Mouse (Mus musculus): ENCODE results near the gene Dagla. TPM values are rescaled to one million over a fixed set of nuclear protein-coding genes. Genes with fewer than 3 reads are reported as not detected.

Gene Dagla
- polyA plus RNA-seq, 1 experiment, result 5.6 TPM

DNA sequence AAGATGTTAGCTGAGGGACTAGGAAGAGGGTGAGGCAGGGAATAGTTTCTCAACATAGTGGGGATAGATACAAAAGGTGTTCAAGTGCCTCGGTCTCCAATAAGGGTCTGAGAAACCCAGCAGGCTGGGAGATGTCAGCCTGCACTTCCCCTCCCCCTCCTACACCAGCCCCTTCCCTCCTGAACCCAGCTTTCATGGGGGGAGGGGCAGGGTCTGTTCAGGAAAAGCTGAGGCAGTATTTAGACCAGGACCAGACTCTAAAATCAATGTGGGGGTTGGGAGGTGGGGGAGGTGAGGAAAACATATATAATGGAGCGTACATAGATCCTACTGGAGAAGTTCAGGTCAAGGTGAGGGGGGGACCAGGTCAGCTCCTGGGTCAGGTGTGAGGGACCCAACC, 65.3 kb downstream of the Dagla start:
- TF ChIP-seq POLR2A (IDR thresholded peaks at IDR 0.05; ENCODE audit: low read depth, low read length) (no peak), CTCF (IDR thresholded peaks at IDR 0.05; ENCODE audit: extremely low read depth, insufficient read length, insufficient replicate concordance, low read depth, low read length) (no peak)
- 34% methylated on average over 2 of the region's 2 CpGs for WGBS
- H3K4me3 ChIP-seq (ENCODE audit: low read depth, low read length), result peak overlapping the region; percentile 71
- peaks cover 30% of the 10 kb centered on the region for H3K4me1 ChIP-seq (ENCODE audit: control insufficient read depth, insufficient read depth, insufficient read length, low read length)
- no peaks in the 10 kb centered on the region for H3K36me3 ChIP-seq (ENCODE audit: control insufficient read depth, insufficient read depth, low read length)
- H3K27ac ChIP-seq (ENCODE audit: insufficient read depth, low read depth, low read length), result peak overlapping the region; percentile 7; the same call in 1 of the 2 replicates
- no peaks in the 10 kb centered on the region for H3K27me3 ChIP-seq (ENCODE audit: control insufficient read depth, insufficient read depth, low read length)

DNA sequence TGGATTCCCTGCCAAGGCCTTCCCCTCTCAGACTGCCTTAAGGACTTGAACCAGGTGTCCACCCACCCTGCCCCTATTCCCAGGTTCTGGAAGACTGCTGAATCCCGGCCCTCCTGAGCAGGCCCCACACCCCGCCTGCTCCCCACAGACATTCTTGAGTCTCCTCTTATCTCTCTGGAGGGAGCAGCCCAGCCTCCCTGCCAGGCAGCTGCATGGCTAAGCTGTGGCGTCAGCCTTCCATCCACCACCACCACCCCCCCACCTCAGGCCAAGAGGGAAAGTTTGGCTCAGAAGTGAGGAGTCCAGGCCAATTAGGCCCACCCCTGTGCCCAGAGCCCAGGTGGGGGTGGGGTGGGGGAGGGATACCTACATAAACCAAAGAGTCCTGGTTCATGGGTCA, 66.2 kb downstream of the Dagla start:
- peaks cover 30% of the 10 kb centered on the region for H3K4me1 ChIP-seq (ENCODE audit: control insufficient read depth, insufficient read depth, insufficient read length, low read length)
- TF ChIP-seq CTCF (IDR thresholded peaks at IDR 0.05; ENCODE audit: extremely low read depth, insufficient read length, insufficient replicate concordance, low read depth, low read length) (no peak), POLR2A (IDR thresholded peaks at IDR 0.05; ENCODE audit: low read depth, low read length) (no peak)
- 0 out of 2 replicates have a peak, but pooled peaks cover 2% of the 10 kb centered on the region for H3K36me3 ChIP-seq (ENCODE audit: control insufficient read depth, insufficient read depth, low read length)
- peak overlapping the region; percentile 7 for H3K4me3 ChIP-seq (ENCODE audit: low read depth, low read length)
- peak overlapping the region; percentile 16; the same call in 1 of the 2 replicates for H3K27ac ChIP-seq (ENCODE audit: insufficient read depth, low read depth, low read length)
- 18% methylated on average over 3 of the region's 3 CpGs for WGBS
- H3K27me3 ChIP-seq (ENCODE audit: control insufficient read depth, insufficient read depth, low read length), result no peaks in the 10 kb centered on the region

DNA sequence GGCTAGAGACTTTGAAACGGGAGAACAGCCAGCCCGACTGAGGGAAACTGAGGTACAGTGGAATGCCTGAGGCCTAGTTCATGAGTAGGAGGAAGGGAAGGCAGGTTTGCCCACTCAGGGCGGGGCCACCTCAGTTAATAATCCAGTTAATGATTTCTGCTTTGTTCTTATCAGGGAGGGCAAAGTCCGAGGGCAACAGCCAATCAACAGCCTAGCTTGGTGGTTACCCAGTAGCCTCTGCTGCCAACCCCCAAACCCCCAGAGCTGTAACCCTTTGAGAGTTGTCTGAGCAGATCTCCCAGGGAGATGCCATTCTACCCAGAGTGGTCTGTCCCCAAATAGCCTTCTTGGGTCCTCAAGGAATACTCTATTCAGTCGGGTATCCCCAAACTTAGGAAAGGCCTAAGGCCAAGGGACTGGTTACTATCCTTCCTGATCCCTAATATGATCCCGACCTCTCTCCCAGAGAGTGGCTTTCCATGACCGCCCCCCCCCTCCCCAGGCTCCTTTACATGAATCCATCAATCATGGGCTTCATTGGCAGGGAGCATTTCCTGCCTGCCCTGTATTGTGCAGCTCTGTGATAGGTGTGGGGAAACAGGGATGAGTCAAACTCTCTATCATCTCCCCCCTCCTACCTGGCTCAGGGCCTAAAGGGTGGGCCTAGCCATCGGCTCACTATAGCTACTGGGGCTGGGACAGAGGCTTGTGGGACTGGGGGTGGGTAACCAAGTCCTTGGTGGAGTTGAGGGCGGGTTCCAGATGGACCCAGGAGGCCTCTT, 68.7 kb downstream of the Dagla start:
- H3K4me3 ChIP-seq (ENCODE audit: low read depth, low read length), result no peak overlapping the region
- peak overlapping the region; percentile 91 for H3K27ac ChIP-seq (ENCODE audit: insufficient read depth, low read depth, low read length)
- WGBS, result 31% methylated on average over 9 of the region's 9 CpGs

DNA sequence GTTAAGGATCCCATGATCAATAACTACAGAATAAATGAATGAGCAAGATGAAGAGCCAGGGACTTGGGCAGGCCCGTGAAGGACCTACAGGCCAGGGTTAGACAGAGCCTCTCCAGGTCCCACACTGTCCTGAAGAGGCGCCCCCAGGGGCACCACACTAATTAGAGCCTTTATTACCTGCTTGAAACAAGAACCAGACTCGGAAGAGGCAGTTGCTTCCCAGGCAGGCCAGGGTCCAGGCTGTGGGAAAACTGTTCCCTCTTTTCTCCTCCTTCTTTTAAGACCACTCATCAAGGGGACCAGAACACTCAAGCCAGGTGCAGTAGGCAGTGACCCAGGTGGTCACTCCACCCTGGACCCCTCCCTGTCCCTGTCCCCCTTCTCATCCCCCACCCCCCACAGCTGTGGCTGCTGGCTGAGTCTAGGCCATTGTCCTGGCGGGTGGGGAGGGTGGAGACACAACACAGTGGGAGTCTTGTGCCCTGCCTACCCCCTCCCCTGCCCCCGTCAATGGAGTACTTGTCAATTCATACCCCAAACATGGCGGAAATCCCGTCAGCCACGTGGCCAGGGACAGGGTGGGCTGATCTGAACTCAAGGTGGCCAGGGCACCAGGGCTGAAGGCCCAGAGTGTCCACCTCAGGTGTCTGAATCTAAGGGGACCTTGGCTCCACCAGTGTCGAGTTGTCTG, 72.2 kb downstream of the Dagla start:
- 68% methylated on average over 9 of the region's 9 CpGs for WGBS
- H3K27me3 ChIP-seq (ENCODE audit: control insufficient read depth, insufficient read depth, low read length), result no peaks in the 10 kb centered on the region
- peaks cover 18% of the 10 kb centered on the region for H3K36me3 ChIP-seq (ENCODE audit: control insufficient read depth, insufficient read depth, low read length)
- H3K27ac ChIP-seq (ENCODE audit: insufficient read depth, low read depth, low read length), result no peak overlapping the region
- H3K4me1 ChIP-seq (ENCODE audit: control insufficient read depth, insufficient read depth, insufficient read length, low read length), result peaks cover 21% of the 10 kb centered on the region; the same call in 1 of the 2 replicates
- TF ChIP-seq CTCF (IDR thresholded peaks at IDR 0.05; ENCODE audit: extremely low read depth, insufficient read length, insufficient replicate concordance, low read depth, low read length) (no peak), POLR2A (IDR thresholded peaks at IDR 0.05; ENCODE audit: low read depth, low read length) (no peak)
- no peak overlapping the region for H3K4me3 ChIP-seq (ENCODE audit: low read depth, low read length)

More for the DNA sequence above, 68.7 kb downstream of the Dagla start:
- Histone ChIP-seq H3K36me3 (ENCODE audit: control insufficient read depth, insufficient read depth, low read length) (0 out of 2 replicates have a peak, but pooled peaks cover 6% of the 10 kb centered on the region), H3K27me3 (ENCODE audit: control insufficient read depth, insufficient read depth, low read length) (no peaks in the 10 kb centered on the region), H3K4me1 (ENCODE audit: control insufficient read depth, insufficient read depth, insufficient read length, low read length) (peaks cover 30% of the 10 kb centered on the region)
- TF ChIP-seq CTCF (IDR thresholded peaks at IDR 0.05; ENCODE audit: extremely low read depth, insufficient read length, insufficient replicate concordance, low read depth, low read length), result no peak
- TF ChIP-seq POLR2A (IDR thresholded peaks at IDR 0.05; ENCODE audit: low read depth, low read length), result no peak

DNA sequence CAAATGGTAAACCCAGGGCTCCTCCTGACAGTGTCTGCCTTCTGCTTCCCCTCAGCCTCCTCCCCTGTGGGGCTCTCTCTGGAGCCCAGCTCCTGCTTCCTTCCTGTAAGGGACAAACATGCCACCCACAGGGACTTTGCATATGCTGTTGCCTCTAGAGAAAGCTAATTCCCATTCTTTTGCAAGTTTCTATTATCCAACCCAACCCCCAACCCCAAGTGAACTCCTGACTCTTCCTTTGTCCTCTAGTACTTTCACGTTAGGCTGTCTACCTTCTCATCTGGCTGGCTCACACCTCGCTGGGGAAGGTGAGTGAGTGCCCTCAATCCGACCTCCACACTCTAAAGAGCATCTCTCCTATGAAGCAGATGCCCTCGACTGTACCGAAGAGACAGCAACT, 72.8 kb downstream of the Dagla start:
- no peak overlapping the region for H3K27ac ChIP-seq (ENCODE audit: insufficient read depth, low read depth, low read length)
- H3K36me3 ChIP-seq (ENCODE audit: control insufficient read depth, insufficient read depth, low read length), result peaks cover 18% of the 10 kb centered on the region
- peaks cover 22% of the 10 kb centered on the region; the same call in 1 of the 2 replicates for H3K4me1 ChIP-seq (ENCODE audit: control insufficient read depth, insufficient read depth, insufficient read length, low read length)
- 64% methylated on average over 5 of the region's 5 CpGs for WGBS
- TF ChIP-seq POLR2A (IDR thresholded peaks at IDR 0.05; ENCODE audit: low read depth, low read length) (no peak), CTCF (IDR thresholded peaks at IDR 0.05; ENCODE audit: extremely low read depth, insufficient read length, insufficient replicate concordance, low read depth, low read length) (no peak)
- H3K4me3 ChIP-seq (ENCODE audit: low read depth, low read length), result no peak overlapping the region
- no peaks in the 10 kb centered on the region for H3K27me3 ChIP-seq (ENCODE audit: control insufficient read depth, insufficient read depth, low read length)

DNA sequence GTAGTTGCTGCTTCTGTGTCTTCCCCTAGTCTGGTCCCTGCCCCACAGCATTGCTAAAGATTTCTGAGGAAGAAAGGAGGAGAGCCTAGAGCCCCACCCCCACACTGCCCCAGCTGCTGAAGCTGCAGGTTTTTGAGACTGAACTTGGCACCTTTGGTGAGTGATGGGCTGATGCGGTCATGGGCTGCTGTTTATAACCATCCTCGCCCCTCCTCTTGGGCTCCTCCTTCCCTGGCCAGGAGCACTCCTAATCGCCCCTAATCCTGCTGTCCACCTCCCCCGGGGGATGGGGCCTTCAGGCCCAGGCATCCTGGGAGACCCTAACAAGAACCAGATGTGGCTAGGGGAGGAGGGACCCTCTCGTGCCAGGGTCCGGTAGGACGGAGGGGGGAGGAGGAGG, 73.7 kb downstream of the Dagla start:
- WGBS, result 78% methylated on average over 7 of the region's 7 CpGs
- no peaks in the 10 kb centered on the region for H3K27me3 ChIP-seq (ENCODE audit: control insufficient read depth, insufficient read depth, low read length)
- TF ChIP-seq POLR2A (IDR thresholded peaks at IDR 0.05; ENCODE audit: low read depth, low read length), result no peak
- no peak for TF ChIP-seq CTCF (IDR thresholded peaks at IDR 0.05; ENCODE audit: extremely low read depth, insufficient read length, insufficient replicate concordance, low read depth, low read length)
- no peak overlapping the region for H3K4me3 ChIP-seq (ENCODE audit: low read depth, low read length)
- H3K36me3 ChIP-seq (ENCODE audit: control insufficient read depth, insufficient read depth, low read length), result peaks cover 18% of the 10 kb centered on the region
- H3K27ac ChIP-seq (ENCODE audit: insufficient read depth, low read depth, low read length), result no peak overlapping the region
- peaks cover 15% of the 10 kb centered on the region; the same call in 1 of the 2 replicates for H3K4me1 ChIP-seq (ENCODE audit: control insufficient read depth, insufficient read depth, insufficient read length, low read length)

DNA sequence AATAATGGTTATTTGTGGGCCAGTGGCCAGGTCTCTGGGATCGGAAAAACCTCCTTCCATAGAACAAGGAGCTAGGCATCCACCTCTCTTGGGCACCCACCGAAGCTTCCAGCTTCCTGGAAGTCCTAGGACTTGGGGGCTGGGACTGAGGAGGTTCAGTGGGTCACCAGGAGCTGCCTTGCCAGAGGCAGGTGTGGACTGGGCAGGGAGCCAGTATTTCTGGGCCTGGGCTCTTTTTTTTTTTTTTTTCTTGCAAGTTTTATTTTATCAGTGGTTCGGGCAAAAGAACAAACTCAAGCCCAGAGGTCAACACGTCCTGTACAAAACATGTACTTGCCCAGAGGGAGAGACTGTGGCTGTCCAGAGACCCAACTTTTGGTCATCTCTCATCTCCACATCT, 78.9 kb downstream of the Dagla start:
- 21% methylated on average over 4 of the region's 4 CpGs for whole genome bisulfite sequencing
- H3K27ac ChIP-seq (ENCODE audit: insufficient read depth, low read depth, low read length), result peak overlapping the region; percentile 40; the same call in 1 of the 2 replicates

More for the DNA sequence above, 78.9 kb downstream of the Dagla start:
- no peak overlapping the region for H3K4me3 ChIP-seq (ENCODE audit: low read depth, low read length)
- TF ChIP-seq CTCF (IDR thresholded peaks at IDR 0.05; ENCODE audit: extremely low read depth, insufficient read length, insufficient replicate concordance, low read depth, low read length) (no peak), POLR2A (IDR thresholded peaks at IDR 0.05; ENCODE audit: low read depth, low read length) (no peak)
- H3K4me1 ChIP-seq (ENCODE audit: control insufficient read depth, insufficient read depth, insufficient read length, low read length), result peaks cover 21% of the 10 kb centered on the region
- H3K36me3 ChIP-seq (ENCODE audit: control insufficient read depth, insufficient read depth, low read length), result peaks cover 16% of the 10 kb centered on the region
- H3K27me3 ChIP-seq (ENCODE audit: control insufficient read depth, insufficient read depth, low read length), result no peaks in the 10 kb centered on the region

Measured in small intestine, adult 2 months (tissue).